ENCODE assay signal across 35 mouse cellular contexts in genomic region chr19:28970251-28970650, GRCm38 (mm10). TPM values are rescaled to one million over a fixed set of nuclear protein-coding genes. Genes with fewer than 3 reads are reported as not detected.
DNase-seq lines count a peak whose midpoint lies in the region; ATAC-seq and TF ChIP-seq lines count a peak whose summit lies in the region.
"Had no signal": no experiment of that assay in that cellular context is flagged by ENCODE, and none has a peak within 500 bp of the region (broad histone marks: within the 10 kb centered on the region; RNA-seq: fewer than 3 reads in every experiment).

No protein-coding gene starts in this region.

- intact Hi-C loops in heart, postnatal 14 days (cut with DNase I): loop anchor here (2.0 to 10.0 kb wide), 3 partner anchors 19 to 535 kb away; partner anchors contain the start of gene Jak2

- H3K9me3 ChIP-seq in heart, embryonic 14.5 days (ENCODE audit: control insufficient read depth, low read length): no peaks in the 10 kb centered on the region
- H3K9me3 ChIP-seq: embryonic facial prominence, embryonic 10.5 days; embryonic facial prominence, embryonic 15.5 days; forebrain, embryonic 12.5 days; hindbrain, embryonic 13.5 days; lung, embryonic 15.5 days; neural tube, embryonic 12.5 days had no signal

- no peak overlapping the region for H3K9ac ChIP-seq in heart, embryonic 14.5 days (ENCODE audit: low read length)
- H3K9ac ChIP-seq: embryonic facial prominence, embryonic 15.5 days; forebrain, embryonic 12.5 days; forebrain, postnatal 0 days; hindbrain, embryonic 13.5 days; liver, embryonic 14.5 days; lung, embryonic 15.5 days; neural tube, embryonic 12.5 days had no signal

- peaks cover 2 to 11% of the 10 kb centered on the region in 2 experiments; a peak in 2 of 4 replicates for H3K4me1 ChIP-seq in heart, embryonic 14.5 days (ENCODE audit: control insufficient read depth in 2 of 2, insufficient read depth in 2 of 2, low read length in 2 of 2)
- H3K4me1 ChIP-seq in brown adipose tissue, adult 24 weeks (ENCODE audit: control insufficient read depth, insufficient read depth, insufficient read length, low read length): peaks cover 9% of the 10 kb centered on the region
- H3K4me1 ChIP-seq: embryonic facial prominence, embryonic 15.5 days had no signal

- H3K4me3 ChIP-seq in heart, embryonic 14.5 days (ENCODE audit: control insufficient read depth in 1 of 2, insufficient read depth in 1 of 2, low read depth in 1 of 2, low read length in 2 of 2): no peak overlapping the region
- H3K4me3 ChIP-seq in layer of hippocampus, adult 2 months: no peak overlapping the region
- no peak overlapping the region for H3K4me3 ChIP-seq in brown adipose tissue, adult 24 weeks (ENCODE audit: insufficient read depth, low read depth, low read length)
- H3K4me3 ChIP-seq: embryonic facial prominence, embryonic 10.5 days; embryonic facial prominence, embryonic 15.5 days; forebrain, embryonic 12.5 days; hindbrain, embryonic 13.5 days; lung, embryonic 15.5 days; myocyte; neural tube, embryonic 12.5 days had no signal

- no peak for ATAC-seq in heart, embryonic 14.5 days (ENCODE audit: insufficient number of reproducible peaks, insufficient read depth, low FRiP score, low read depth)
- ATAC-seq: activated CD4-positive, CD25-positive, alpha-beta regulatory T cell, adult 4 months; forebrain, postnatal 0 days; intestine, postnatal 0 days; midbrain, embryonic 16.5 days had no signal

- TF ChIP-seq CTCF in layer of hippocampus, adult 2 months (conservative IDR thresholded peaks at IDR 0.05): no peak

- H3K27ac ChIP-seq in heart, embryonic 14.5 days (replicated peaks in 1 of 2; ENCODE audit: control insufficient read depth in 1 of 2, insufficient read depth in 1 of 2, low read depth in 2 of 2, low read length in 2 of 2): no peak overlapping the region
- peak overlapping the region; percentile 55; the same call in 1 of the 2 replicates for H3K27ac ChIP-seq in layer of hippocampus, adult 2 months
- H3K27ac ChIP-seq in brown adipose tissue, adult 24 weeks (replicated peaks; ENCODE audit: low read depth, low read length): peak overlapping the region; percentile 90
- H3K27ac ChIP-seq: embryonic facial prominence, embryonic 10.5 days; embryonic facial prominence, embryonic 15.5 days; forebrain, embryonic 12.5 days; hindbrain, embryonic 13.5 days; kidney, postnatal 0 days; liver, embryonic 14.5 days; lung, embryonic 15.5 days; neural tube, embryonic 12.5 days; stomach, postnatal 0 days had no signal

- H3K36me3 ChIP-seq in heart, embryonic 14.5 days (ENCODE audit: control insufficient read depth, insufficient read depth, low read length): no peaks in the 10 kb centered on the region
- H3K36me3 ChIP-seq: embryonic facial prominence, embryonic 10.5 days; embryonic facial prominence, embryonic 15.5 days; forebrain, embryonic 12.5 days; hindbrain, embryonic 13.5 days; lung, embryonic 15.5 days; neural tube, embryonic 12.5 days had no signal

- no peaks in the 10 kb centered on the region for H3K27me3 ChIP-seq in heart, embryonic 14.5 days (ENCODE audit: control insufficient read depth, insufficient read depth, low read length)
- H3K27me3 ChIP-seq: CH12.LX; embryonic facial prominence, embryonic 15.5 days; neural tube, embryonic 12.5 days had no signal

- DNase-seq in embryo, embryonic 10 days (ENCODE audit: low spot score): peak; percentile 22
- DNase-seq in embryo, embryonic 11 days: no peak
- no peak for DNase-seq in heart, postnatal 14 days
- DNase-seq in layer of hippocampus, adult 2 months (ENCODE audit: low spot score in 2 of 2): no peak
- DNase-seq in layer of hippocampus, adult 18-20 months (ENCODE audit: low spot score in 2 of 2): no peak
- no peak for DNase-seq in ovary, postnatal 14 days (ENCODE audit: low spot score)
- DNase-seq: adrenal gland, adult 2 months; adrenal gland, postnatal 36 days; cerebellum, adult 2 months; cerebellum, postnatal 25 days; forebrain, postnatal 0 days; gastrocnemius, postnatal 10 days; heart, postnatal 4 days; layer of hippocampus, postnatal 36 days; liver; right cerebral cortex, postnatal 4 days; thymus, adult 18-20 months; thymus, postnatal 25 days had no signal

- 47% methylated on average over 11 of the region's 11 CpGs for WGBS in heart, embryonic 14.5 days

- peak overlapping the region; percentile 6; the same call in 1 of the 2 replicates for H3K4me2 ChIP-seq in heart, embryonic 14.5 days (ENCODE audit: low read length)
- H3K4me2 ChIP-seq: embryonic facial prominence, embryonic 15.5 days; forebrain, embryonic 12.5 days; hindbrain, embryonic 13.5 days; lung, embryonic 15.5 days; midbrain, embryonic 11.5 days; neural tube, embryonic 12.5 days had no signal

RNA-seq across cellular contexts. Expression of gene 4430402I18Rik, which starts 2.7 kb away (rescaled TPM):
- polyA plus RNA-seq in heart, embryonic 14.5 days (2014; fragmentation: Nextera tagmentation; extraction: Ambion mirVana): 8.2 and 10.5 TPM in 2 replicates
- total RNA-seq in heart, postnatal 14 days (2021): 10 to 100 TPM; 14.2 to 14.9 TPM
- total RNA-seq in layer of hippocampus, adult 2 months (2021): 1 to 10 TPM; 7.4 to 9.2 TPM
- total RNA-seq in layer of hippocampus, adult 18-20 months (2021): 1 to 10 TPM; 5.4 to 8.5 TPM
- 27.9 and 41.7 TPM in 2 replicates for polyA plus RNA-seq in brown adipose tissue, adult 24 weeks (2012; ENCODE audit: insufficient read depth, insufficient read length, missing spikeins)

RNA-seq across cellular contexts. Expression of gene Plpp6, which starts 6.5 kb away (rescaled TPM):
- polyA plus RNA-seq in heart, embryonic 14.5 days (2014; fragmentation: Nextera tagmentation; extraction: Ambion mirVana): 11.6 and 11.7 TPM in 2 replicates
- 1 to 10 TPM; 6.1 to 6.2 TPM for total RNA-seq in heart, postnatal 14 days (2021)
- total RNA-seq in layer of hippocampus, adult 2 months (2021): 10 to 100 TPM; 51.2 to 52.4 TPM
- 10 to 100 TPM; 55.8 to 56.8 TPM for total RNA-seq in layer of hippocampus, adult 18-20 months (2021)
- 22.9 and 32.4 TPM in 2 replicates for polyA plus RNA-seq in brown adipose tissue, adult 24 weeks (2012; ENCODE audit: insufficient read depth, insufficient read length, missing spikeins)

RNA-seq across cellular contexts. Expression of gene Cdc37l1, which starts 19.9 kb away (rescaled TPM):
- polyA plus RNA-seq in heart, embryonic 14.5 days (2014; fragmentation: Nextera tagmentation; extraction: Ambion mirVana): 50.0 and 53.6 TPM in 2 replicates
- total RNA-seq in heart, postnatal 14 days (2021): 10 to 100 TPM; 67.5 to 74.0 TPM
- 100 to 1,000 TPM; 105 to 114 TPM for total RNA-seq in layer of hippocampus, adult 2 months (2021)
- 100 to 1,000 TPM; 105 to 118 TPM for total RNA-seq in layer of hippocampus, adult 18-20 months (2021)
- 28.3 and 35.7 TPM in 2 replicates for polyA plus RNA-seq in brown adipose tissue, adult 24 weeks (2012; ENCODE audit: insufficient read depth, insufficient read length, missing spikeins)

Comparison
In these comparisons a context has a peak if more than half of its experiments do, and no peak if none do; other contexts are left out.
1. H3K27ac ChIP-seq: peak in layer of hippocampus, adult 2 months (single experiment) and brown adipose tissue, adult 24 weeks (single experiment); none in heart, embryonic 14.5 days (0 of 2).
2. RNA of gene Plpp6, which starts 6.5 kb away (total RNA-seq): 55.8 to 56.8 TPM in layer of hippocampus, adult 18-20 months and 51.2 to 52.4 TPM in layer of hippocampus, adult 2 months; 6.1 to 6.2 TPM in heart, postnatal 14 days; every median in the first group is over 4 times any median in the second.